Mouse (Mus musculus) hindlimb bud, embryonic 11.5 days (tissue): ENCODE data around the gene Morc3.

ENCODE experiments used
- DNase-seq: peaks from one replicate; pipeline ENCODE4 v3.0.0-alpha.2; 2012; ENCODE audit warnings: low read depth, low spot score; ENCODE audit errors: extremely low spot score

Gene Morc3

GRCm38 (mm10) chr16:93831627-93832395 lies at the start of gene Morc3:
Gene Morc3 (plus strand): TSS chr16:93832121.
- DNase-seq = peak; percentile 99

GRCm38 (mm10) chr16:93784175-93784574 lies 47.7 kb upstream of the Morc3 start:
- DNase-seq = no peak

- peak; percentile 85 for DNase-seq
Measured at GRCm38 (mm10) chr16:93785805-93786204, 46.1 kb upstream of the Morc3 start.

- DNase-seq = no peak
Measured at GRCm38 (mm10) chr16:93788388-93788787, 43.5 kb upstream of the Morc3 start.

- DNase-seq = no peak
Measured at GRCm38 (mm10) chr16:93788881-93789280, 43.0 kb upstream of the Morc3 start.

GRCm38 (mm10) chr16:93789971-93790755 lies 41.8 kb upstream of the Morc3 start:
- no peak for DNase-seq

DNA sequence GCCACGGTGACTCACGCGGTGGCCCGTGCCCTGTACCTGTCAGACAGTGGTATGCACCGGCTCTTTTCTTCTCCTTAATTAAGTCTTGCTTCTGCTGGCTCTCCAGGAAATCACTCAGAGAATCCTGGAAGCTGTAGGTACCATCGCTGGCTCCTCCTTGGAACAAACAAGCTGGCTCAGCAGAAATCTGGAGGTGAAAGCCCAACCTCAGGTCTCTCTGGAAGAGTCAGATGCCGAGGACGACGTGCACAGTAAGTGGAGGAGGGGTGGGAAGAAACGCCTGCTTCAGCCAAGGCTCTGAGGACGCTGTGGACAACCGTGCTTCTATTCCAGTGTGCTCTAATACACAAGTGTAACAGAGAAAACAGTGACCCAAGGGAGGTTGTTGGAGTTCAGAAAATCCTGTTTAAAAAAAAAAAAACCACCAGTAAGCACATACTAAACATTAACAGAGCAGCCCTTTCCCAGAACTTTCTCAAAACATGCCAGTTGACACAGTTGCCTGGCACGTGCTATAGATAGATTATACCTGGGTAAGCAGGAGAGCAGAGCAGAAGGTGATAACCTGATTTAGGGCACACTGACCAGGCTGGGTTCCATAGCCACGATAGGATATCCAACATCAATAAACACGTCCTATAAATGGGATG lies 38.8 kb upstream of the Morc3 start:
- DNase-seq = no peak

DNA sequence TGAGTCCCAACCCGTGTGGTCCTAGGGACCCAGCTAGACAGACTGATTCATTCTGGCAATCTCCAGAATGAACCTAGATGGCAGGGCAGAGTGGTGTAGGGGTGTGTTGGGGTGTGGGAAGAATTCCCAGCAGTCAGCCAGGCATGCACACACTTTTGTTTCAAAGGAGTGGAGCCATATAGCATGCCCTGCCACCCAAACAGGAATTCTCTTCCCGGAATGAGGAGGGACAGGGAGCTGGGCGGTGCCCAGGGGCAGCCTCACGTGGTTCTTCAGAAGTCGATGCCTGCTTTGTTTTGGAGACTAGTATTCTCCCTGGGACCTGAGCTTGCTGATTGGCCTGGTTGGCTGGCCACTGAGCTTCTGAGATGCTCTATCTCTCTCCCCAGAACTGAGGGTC lies 37.1 kb upstream of the Morc3 start:
- no peak for DNase-seq

GRCm38 (mm10) chr16:93795391-93795790 lies 36.5 kb upstream of the Morc3 start:
- DNase-seq = no peak

DNA sequence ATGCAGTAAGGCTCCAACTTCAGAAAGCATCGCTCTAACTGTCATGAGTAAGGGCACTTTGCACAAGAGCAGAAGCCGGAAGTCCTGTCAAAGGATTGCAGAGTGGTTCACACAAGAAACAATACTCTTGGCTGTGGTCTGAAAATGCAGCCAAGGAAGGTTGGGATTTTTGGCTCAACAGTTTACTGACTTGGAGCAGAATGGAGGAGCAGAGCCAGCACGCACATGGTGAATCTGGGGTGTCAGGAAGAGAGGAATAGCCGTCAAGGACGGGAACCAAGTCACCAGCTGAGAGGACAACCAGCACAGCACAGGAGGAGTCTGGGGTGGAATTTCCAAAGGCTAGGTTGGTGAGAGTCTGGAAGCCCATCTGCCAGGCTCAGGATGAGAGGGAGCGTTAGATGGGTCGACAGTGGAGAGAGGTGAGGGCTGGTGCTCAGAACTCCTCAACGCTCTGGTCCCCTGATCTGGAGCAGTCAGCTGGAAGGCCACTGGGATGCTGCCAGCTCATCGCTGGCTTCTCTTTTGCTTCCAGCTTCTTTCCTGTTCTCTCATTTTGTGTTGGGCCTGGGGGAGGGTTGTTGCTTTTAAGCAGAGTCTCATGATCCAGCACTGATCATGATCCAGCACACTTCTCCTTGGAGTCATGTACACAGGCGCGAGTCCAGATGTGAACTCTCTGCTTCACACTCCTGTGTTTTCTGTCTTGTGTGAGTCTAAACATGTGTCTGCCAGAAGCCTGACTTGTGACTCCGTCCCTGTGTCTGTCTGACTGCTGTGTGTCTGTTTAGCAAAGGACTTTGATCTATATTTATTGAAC lies 34.7 kb upstream of the Morc3 start:
- no peak for DNase-seq

- DNase-seq = no peak
Measured at GRCm38 (mm10) chr16:93797841-93798492, 34.0 kb upstream of the Morc3 start.

DNA sequence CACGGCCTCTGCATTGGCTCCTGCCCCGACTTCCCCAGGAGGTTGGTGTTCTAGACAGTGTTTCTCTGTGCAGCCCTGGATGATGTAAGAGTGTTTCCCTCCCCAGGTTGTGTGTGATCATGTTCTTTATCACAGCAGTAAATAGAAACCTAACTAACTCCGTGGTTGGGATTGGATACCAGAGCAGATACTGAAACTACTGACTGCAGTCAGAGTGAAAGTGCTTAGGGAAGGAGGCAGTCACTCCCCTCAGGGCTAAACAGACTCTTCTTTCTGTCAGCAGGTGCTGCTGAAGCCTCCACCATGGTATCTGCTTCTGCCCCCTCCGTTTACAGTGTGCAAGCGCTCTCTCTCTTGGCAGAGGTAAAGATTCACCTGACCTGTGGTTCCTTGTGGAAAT lies 33.3 kb upstream of the Morc3 start:
- DNase-seq = no peak

DNA sequence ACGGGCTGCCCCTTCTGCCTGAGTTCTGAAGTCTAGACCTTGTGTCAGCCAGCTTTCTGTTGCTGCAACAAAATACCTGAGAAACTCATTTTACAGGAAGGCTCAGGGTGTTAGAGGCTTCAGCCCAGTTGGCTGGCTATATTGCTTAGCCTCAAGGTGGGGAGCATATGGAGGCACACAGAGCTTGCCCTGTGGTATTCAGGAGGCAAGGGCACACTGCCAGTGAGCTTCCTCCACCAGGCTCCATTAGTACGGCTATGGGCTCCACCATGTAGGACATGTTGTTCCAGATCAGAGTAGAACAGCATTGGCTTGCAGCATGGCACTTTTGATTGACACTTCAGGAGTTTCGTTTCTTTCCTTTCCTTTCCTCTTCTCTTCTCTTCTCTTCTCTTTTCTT lies 32.9 kb upstream of the Morc3 start:
- DNase-seq = no peak

- DNase-seq = no peak
Measured at GRCm38 (mm10) chr16:93799936-93800335, 32.0 kb upstream of the Morc3 start.

DNA sequence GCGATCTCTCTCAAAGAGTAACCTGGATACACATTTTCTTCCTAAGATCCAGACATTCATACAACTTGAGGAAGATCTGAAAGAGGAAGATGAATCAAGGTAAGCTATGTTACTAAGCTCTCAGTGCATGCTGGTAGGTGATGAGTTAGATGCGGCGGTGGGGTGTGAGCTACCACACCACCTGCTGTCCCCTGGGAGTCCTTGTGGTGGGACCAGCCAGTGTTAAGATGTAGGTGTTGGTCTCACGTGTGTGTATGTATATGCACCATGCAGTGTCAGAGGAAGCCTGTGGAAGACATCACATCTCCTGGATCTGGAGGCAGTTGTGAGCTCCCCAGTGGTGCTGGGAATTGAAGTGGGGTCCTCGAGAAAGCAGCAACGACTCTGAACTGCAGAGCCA lies 24.8 kb upstream of the Morc3 start:
- no peak for DNase-seq

- DNase-seq = no peak
Measured at GRCm38 (mm10) chr16:93807961-93808554, 23.9 kb upstream of the Morc3 start.

GRCm38 (mm10) chr16:93815856-93816736 lies 15.8 kb upstream of the Morc3 start:
- no peak for DNase-seq

DNA sequence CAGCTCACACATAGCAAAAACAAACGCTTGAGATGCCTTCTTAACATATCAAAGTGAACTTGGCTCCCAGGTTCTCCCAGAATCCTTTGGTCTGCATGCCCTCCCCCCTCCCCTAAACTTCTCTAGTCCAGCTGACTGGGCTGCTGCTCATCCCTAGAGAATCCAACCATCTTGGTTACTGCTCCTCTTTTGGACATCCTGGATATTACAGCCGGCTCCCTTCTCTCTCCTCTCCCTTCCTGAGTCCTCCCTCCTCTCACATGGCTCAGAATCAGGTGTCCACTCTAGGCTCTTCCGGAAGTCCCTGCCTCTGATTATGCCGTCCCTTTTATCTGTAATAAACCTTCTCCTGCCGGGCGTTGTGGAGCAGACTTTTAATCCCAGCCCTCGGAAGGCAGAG lies 15.1 kb upstream of the Morc3 start:
- DNase-seq = no peak

DNA sequence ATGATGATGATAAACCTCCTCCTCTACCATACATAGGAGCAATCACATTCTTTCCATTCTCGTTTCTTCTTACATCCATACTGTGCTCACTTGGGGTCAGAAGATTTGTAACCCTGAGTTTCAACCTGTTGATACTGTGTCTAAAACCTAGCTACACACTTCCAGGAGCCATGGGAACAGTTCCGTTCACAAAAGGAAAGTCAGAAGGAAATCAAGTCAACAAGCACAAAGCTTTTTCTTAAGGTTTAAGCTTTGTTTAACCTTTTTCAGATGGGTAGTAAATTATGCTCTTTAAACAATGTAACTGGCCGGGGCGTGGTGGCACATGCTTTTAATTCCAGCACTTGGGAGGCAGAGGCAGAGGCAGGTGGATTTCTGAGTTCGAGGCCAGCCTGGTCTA lies 14.6 kb upstream of the Morc3 start:
- DNase-seq = no peak
